Mouse (Mus musculus) spleen, postnatal 36 days (tissue): ENCODE data around the gene Sardh.

ENCODE experiments used
- DNase-seq, 2 experiments: peaks; one replicate each; pipeline ENCODE4 v3.0.0; 2022; ENCODE audit warnings: low spot score in 2 of 2, mixed read lengths in 1 of 2

Gene Sardh

GRCm38 (mm10) chr2:27166999-27167398, 81.1 kb downstream of the Sardh start:
- DNase-seq, result no peak

DNA sequence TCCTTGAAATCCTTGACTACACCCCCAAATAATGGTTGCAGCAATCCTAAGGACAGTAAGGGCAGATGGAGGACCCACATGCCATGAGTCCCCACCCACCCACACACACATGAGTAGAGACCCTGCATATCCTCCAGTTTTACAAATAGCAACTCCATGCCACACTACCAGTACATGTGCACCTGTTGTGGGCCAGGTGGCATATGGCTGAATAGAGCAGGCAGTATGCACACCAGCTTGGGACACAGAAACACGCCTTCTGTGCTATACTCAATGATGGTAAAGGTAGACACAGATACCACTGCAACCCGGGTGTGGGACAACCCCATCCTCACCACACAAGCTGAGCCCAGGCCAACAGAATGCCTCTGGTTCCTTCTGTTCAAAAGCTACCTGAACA, 82.1 kb downstream of the Sardh start:
- no peak for DNase-seq

GRCm38 (mm10) chr2:27164796-27165590, 83.1 kb downstream of the Sardh start, which contains the start of gene Dbh:
Dbh (plus strand) TSS chr2:27165233.
- no peak for DNase-seq

GRCm38 (mm10) chr2:27163851-27164250, 84.3 kb downstream of the Sardh start:
- no peak for DNase-seq

DNA sequence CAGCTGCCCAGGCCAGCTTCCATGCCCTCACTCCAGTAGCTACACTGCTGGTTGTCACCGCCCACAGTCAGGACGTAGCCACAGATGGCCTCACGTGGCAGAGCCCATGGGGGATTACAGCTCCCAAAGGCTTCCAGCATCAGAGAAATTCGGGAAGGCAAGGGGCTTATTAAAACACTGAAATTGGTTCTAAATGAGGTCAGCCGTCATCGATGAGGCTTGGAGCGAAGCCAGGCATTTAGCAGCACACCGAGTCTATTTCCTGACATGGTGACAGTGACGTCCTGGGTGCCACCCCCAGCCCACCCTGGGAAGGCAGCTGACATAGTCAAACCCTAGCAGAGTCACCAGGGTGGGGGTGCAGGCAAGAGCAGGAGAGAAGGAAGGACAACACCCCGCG, 85.5 kb downstream of the Sardh start:
- no peak for DNase-seq

DNA sequence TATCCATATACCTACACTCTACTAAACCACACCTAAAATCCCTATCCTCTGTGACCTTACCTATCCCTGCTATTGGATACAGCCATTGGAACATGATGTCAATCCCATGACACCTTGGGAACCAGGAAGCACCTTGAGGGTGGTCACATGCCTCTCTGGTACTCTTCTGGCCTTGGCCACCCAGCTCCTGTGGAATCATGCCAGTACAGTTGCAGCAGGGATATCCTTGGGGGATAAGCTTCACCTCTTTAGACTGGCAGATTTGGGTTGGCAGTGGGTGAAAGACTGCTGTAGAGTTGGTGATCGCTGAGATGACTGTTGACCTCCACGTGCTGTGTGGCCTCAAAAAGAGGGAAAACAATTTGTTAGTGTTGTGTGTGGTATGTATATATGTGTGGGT, 86.6 kb downstream of the Sardh start:
- no peak for DNase-seq

DNA sequence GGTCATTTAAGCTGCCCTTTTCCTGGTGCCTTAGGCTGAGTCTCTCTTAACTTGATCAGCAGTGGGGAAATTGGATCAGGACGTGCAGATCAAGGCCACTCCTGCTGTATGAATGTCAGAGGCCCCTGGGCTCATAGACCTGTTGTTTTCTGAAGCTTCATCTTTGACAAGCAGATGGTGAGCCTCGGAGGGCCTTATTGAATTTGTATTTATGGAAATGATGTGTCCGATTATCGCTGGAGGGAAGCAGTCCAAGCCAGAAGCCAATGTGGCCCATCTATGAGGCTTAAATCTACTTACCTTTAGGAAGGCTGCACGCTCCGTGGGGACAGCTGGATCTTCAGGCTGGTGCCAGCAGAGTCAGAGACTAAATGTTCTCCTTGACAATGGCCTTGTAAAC, 91.5 kb downstream of the Sardh start:
- DNase-seq, result no peak

DNA sequence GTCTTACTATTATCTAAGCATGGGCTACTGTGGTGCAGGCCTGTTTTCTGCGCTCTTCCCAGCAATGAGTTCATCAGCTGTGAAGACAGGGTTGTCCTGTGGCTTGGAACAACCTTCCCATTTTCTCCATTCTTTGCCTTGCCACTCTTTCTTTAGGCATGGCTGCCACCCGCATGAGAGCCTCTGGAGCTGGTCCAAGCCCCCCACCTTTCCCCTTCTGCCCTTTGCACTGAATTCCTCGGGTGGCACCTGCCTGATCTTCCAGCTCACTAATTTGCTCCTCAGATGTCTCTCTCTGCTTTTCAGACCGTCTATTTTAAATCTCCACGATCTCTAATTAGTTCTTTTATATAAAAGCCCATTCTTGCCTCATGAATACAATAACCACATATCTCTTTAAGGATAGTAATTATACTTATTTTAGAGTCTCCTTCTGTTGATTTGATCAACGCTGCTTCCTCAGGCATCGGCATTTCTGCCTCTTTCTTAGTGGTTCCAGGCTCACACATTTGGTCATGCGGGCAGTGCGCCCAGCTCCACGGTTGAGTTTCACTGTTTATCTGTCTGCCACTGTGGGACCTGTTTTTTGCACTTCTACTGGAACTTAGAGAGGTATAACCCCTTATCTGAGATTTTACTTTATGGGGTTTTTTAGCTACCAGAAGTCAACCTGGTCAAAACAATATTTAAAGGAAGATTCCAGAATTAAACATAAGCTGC, 93.5 kb downstream of the Sardh start:
- DNase-seq, result no peak

DNA sequence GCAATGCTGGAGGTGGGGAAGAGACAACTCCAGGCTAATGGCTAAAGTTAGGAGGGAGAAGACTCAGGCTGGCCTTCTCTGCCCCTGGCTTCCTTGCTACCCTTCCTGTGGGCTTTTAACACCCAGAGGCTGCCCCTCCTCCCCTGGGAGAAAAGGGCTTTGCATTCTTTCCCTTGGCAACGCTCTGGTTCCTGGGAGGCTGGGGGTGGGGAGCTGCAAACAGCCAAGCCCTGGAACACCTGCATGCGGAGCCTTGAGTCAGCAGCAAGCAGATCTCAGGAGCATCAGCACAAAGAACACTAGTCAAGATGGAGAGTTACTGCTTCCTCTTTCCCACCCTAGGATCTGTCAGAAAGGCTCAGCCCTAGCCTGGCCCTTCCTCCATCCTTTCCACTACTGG, 98.7 kb downstream of the Sardh start:
- no peak for DNase-seq

DNA sequence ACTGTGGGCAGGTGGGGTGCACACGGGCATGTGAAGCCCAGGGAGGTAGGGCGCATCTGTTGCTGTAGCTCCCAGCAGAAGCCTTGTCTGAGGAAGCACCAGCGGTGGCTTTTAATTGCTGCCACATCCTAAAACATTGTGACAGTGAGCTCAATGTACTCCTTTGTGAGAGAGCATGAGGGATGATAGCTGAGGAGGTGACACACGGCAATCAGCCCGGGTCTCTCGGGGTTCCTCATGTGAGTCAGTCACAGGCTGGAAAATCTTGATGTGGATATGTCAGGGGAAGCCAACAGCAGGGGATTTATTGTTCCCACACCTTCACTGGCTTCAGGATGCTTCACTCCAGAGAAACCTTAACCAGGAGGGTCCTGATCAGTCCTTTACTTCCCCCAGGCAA, 101.3 kb downstream of the Sardh start:
- no peak for DNase-seq

GRCm38 (mm10) chr2:27144957-27145356, 103.2 kb downstream of the Sardh start:
- no peak for DNase-seq

GRCm38 (mm10) chr2:27141950-27142693, 106.0 kb downstream of the Sardh start, which contains the start of gene Fam163b:
Fam163b (minus strand) TSS chr2:27142491.
- no peak for DNase-seq
